Mouse (Mus musculus) layer of hippocampus, adult 18-20 months (tissue): ENCODE measurements around the gene Cfh. TPM values are rescaled to one million over a fixed set of nuclear protein-coding genes. Genes with fewer than 3 reads are reported as not detected.
"Not testable (repeated sequence)": the region's sequence is repeated elsewhere in the genome, so short reads cannot be mapped to it uniquely, and the experiment has no call there.

Experiments used
- DNase-seq, 2 experiments: peaks; one replicate each; pipeline ENCODE4 v3.0.0; 2022; ENCODE audit warnings: low spot score in 2 of 2
- long read RNA-seq: library from polyadenylated mRNA; stranded (forward); transcript quantifications from one replicate; pipeline ENCODE4 v2.0.0, GENCODE M21; 2021
- total RNA-seq, 2 experiments: library from RNA; stranded (reverse); gene quantifications; 2 replicates each; pipeline ENCODE4 v1.2.3; 2021

Gene Cfh
- total RNA-seq, result 10 to 100 TPM; 12.0 to 12.9 TPM
- long read RNA-seq, full-length matches to known transcripts, result 9 of 16 reads
- long read RNA-seq, partial matches to known transcripts, result 0 of 16 reads
- long read RNA-seq, other reads (novel, unspliced or antisense), result 7 of 16 reads

DNA sequence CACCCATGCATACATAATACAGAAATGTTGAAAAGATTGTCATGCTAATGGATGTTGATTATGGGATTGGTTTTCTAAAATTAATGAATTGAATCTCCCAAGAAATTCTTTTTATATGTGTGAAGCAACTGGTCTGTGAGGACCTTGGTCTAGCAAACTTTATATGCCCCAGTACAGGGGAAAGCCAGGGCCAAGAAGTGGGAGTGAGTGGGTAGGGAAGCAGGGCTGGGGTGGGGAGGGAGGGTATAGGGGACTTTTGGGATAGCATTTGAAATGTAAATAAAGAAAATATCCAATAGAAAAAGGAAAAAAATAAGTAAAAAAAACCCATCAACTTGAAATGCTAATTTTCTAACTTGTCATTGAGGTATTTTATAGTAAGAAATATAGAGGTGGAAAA lies at the start of gene Cfh:
Gene Cfh, minus strand, starts transcription at position 101 of the 400 bp plus-strand sequence.
- not testable (repeated sequence) for DNase-seq

DNA sequence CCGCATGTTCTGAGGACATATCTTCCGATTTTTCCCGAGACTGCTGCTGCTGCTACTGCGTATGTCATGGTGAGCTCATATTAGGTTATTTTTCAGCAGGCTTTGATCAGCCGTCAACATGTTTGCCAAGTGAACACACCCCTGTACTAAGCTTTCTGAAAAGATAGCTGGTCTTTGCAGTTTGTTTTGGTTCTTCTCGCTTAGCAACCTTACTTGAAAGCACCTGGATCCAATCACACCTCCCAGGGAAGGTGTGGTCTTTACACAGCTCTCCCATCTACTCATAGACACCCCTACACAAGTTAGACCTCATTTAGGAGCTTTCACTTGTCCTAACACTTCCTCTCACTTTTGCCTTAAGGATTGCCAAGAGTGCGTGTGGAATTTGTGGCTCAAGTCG lies 43.1 kb upstream of the Cfh start:
- DNase-seq, result no peak

DNA sequence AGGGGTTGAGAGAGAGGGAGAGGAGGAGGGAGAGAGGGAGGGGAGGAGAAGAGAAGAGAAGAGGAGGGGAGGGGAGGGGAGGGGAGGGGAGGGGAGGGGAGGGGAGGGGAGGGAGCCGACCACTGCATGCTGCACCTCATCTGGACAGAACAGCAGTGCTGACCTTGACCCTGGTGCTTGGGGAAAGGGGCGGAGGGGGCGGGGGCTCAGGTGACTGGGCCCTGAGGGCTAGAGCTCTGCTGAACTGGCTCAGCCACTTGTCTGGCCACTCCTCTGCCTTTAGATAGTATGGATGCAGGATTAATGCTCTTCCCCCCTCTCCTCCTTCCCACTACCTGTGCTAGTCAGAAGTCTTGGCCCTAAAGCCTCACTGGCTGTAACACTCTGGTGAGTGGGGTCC lies 41.7 kb upstream of the Cfh start:
- no peak for DNase-seq

DNA sequence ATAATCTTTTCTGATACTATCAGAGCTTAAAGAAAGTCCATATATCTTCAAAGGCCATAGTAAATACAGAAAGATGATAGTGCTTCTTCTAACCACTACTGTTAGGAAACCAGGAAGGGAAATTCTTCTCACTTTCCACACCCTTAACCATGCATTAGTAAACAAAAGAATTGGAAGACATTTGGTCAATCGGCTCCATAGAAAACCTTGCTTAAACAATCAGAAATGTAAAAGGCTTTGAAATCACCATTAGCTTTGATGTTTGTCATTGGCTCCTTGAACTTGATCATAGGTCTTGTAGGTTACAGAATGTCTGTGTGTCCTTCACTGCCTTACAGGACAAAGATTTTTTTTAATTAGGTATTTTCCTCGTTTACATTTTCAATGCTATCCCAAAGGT lies 21.8 kb upstream of the Cfh start:
- no peak for DNase-seq

DNA sequence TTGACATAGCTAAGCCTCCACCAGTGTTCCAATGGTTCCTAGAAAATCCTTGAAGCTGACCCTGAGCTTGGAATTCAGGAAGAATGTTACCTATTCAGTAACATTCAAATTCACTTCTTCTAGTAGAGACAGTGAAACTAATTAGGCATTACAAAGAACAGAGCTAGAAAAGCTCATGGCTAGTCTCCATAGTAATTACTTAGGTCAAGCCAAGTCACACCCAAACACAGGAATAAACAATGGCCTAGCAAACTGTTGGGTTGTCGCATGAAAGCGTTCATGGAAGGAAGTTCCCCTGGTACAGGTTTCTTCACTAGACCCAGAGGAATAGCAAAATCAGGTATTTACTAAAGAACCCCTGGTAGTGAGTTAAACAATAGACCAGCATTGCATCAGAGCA lies 4.9 kb upstream of the Cfh start:
- not testable (repeated sequence) for DNase-seq

DNA sequence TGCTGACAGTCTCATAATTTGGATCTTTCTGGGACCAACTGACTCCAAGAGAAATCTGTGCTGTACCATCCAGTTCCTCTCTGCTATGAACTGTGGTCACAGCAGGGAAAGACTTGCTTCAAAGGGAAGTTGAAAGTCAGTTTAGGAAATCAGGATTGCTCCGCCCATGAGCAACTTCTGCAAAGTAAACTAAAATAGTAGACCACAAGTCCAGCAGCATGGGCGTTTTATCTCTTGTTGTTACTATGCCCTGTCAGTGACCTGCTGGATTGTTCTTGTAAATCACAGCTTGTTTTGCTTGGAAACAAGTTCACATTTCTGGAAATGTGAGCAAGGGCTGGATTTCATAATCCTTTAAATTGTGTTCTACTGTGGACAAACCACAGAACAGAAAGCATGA lies 356 bp downstream of the Cfh start:
- peak in 1 of 2 experiments; percentile 13 for DNase-seq

DNA sequence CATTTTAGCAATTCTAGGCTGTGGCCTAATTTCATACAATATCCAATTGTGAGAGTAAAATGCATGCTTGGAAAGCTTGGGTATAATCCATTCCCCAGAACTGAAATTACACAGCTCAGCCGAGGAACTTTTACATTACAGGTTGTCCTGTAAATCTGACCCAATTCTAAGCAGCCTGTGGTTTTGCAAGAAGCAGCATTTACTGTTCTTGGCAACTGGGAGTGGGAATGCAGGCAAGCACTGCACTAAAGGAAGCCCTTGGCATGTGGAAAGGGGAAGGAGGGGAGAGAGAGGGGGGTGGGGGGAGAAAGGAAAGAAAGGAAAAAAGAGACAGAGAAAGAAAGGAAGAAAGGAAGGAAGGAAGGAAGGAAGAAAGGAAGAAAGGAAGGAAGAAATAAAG lies 3.4 kb downstream of the Cfh start:
- DNase-seq, result no peak

DNA sequence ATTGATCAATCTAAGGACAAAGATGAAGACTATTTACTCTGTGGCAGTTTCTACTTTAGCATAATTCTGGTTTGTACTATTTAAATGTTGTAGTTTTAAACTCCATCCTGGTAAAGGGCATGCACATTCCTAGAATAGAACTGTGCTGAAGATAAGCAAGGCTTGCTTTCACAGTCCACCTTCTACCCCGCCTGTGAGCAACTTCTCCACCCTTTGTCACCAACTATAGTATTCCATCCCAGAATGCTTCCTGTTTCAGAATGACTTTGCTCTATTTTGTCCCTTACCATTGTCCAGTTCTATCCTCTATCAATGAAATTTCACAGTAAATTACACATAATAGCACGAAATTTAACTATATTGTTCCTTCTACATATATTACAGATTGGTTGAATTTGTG lies 8.1 kb downstream of the Cfh start:
- no peak for DNase-seq

DNA sequence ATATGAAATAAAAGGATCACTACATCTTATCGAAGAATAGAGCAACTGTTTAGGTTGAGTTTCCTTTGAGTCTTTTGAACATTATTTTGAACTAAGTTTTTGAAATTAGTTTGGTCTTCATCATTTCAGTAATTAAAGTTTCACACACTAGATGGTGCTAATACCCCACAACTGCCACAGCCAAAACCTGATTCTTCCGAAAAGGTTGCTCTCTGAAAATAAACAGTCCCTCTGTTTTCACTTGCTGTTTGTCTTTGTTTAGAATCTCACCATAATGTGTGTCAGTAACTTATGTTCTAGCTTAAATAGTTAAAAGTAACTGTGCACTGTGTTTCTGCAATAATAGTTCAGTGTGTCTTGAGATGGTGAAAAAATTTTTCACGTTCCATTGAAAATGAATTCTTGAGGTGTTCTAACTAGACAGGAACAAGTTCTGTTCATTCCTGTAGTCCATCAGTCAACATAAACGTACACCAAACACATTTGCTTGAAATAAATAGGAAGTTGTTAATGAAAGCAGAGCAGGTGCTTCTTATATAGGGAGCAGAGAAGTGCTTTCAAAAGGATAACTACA lies 11.9 kb downstream of the Cfh start:
- peak in 1 of 2 experiments; percentile 37 for DNase-seq

DNA sequence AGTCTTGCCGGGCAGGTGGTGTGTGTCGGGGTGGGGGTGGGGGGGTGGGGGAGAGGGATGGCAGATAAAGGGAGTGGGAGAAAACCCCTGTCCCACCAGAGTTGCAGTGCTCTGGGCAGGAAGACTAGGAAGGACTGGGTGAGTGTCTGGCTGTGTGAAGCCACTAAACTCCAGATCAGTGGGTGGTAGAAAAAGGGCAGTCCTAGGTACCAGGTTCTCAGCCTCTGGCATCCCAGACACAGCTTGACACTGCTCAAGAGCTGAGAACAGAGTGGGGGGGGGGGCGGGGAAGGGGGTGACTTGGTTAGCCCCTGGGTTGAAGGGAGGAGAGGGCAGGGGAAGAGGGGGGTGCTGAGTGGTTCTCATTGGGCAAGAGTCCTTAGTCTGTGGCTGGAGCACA lies 24.6 kb downstream of the Cfh start:
- no peak for DNase-seq

DNA sequence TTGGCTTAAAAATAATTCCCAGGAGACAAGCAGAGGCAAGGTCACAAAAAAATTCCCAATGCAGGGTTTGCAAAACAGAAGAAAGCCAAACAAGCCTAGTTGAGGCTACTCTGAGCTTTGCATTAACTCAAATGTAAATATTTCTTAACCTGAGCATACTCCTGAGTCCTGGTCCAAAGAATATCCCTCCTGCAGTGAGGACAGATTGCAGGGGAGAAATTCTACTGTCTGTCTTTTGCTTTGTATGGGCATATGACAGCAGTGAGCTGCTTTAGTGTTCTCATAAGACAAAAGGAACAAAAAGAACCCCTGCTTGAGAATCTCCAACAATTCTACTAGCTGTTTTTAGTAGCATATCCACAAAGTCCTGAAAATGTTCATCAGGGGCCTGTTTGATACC lies 114.1 kb downstream of the Cfh start:
- no peak for DNase-seq

Other genes starting within 250 kb of the Cfh start
- gene Kcnt2, start 62.4 kb upstream of the Cfh start, total RNA-seq, result 10 to 100 TPM; 38.5 to 40.7 TPM